ENCODE assay signal across 8 mouse cellular contexts in the genomic region with DNA sequence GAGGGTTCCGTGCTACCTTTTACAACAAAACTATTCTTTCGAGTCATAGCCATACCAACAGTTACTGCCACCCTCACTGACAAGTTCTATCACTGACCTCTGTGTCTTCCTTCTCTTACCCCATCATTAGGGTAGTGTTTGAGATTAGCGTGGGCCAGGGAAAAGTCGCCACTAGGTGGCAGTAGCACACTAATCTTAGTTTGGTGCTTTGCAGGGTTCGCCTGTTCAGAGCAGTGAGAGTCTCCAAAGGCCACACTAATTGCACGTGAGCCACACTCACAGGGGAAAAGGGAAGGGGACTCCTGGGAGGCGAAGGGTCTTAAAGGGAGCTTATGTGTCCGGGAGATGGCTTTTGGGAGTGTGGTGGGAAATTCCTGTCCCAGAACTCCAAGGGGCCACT. TPM values are rescaled to one million over a fixed set of nuclear protein-coding genes. Genes with fewer than 3 reads are reported as not detected.
DNase-seq lines count a peak whose midpoint lies in the region; ATAC-seq and TF ChIP-seq lines count a peak whose summit lies in the region.

No protein-coding gene starts in this region.

- H3K36me3 ChIP-seq in heart, embryonic 10.5 days = no peaks in the 10 kb centered on the region
- no peaks in the 10 kb centered on the region for H3K36me3 ChIP-seq in kidney, adult 2 months (ENCODE audit: control insufficient read depth, insufficient read depth, low read length)
- no peaks in the 10 kb centered on the region for H3K36me3 ChIP-seq in limb, embryonic 11.5 days (ENCODE audit: control insufficient read depth, insufficient read depth, low read length)

- H3K4me2 ChIP-seq in limb, embryonic 11.5 days (ENCODE audit: low read depth, severe bottlenecking) = no peak overlapping the region

- no peak overlapping the region for H3K27ac ChIP-seq in heart, embryonic 10.5 days
- H3K27ac ChIP-seq in kidney, adult 2 months (ENCODE audit: insufficient read depth, low read depth, low read length) = no peak overlapping the region
- no peak overlapping the region for H3K27ac ChIP-seq in limb, embryonic 11.5 days (replicated peaks; ENCODE audit: low read depth, low read length)

- peak; percentile 98 for ATAC-seq in common myeloid progenitor, adult 5-6 weeks (replicated peaks; ENCODE audit: low read depth, poor library complexity, severe bottlenecking)
- peak; percentile 67; the same call in 1 of the 2 replicates for ATAC-seq in limb, embryonic 11.5 days (ENCODE audit: insufficient number of reproducible peaks, low FRiP score, low TSS enrichment, low read depth)

- WGBS in heart, embryonic 10.5 days = 18% methylated on average over 8 of the region's 8 CpGs
- WGBS in kidney, adult 2 months = 14% methylated on average over 8 of the region's 8 CpGs
- 19% methylated on average over 8 of the region's 8 CpGs for WGBS in limb, embryonic 11.5 days

- H3K27me3 ChIP-seq in heart, embryonic 10.5 days (ENCODE audit: insufficient read depth, poor library complexity, severe bottlenecking) = no peaks in the 10 kb centered on the region
- no peaks in the 10 kb centered on the region for H3K27me3 ChIP-seq in kidney, adult 2 months (replicated peaks; ENCODE audit: control insufficient read depth, insufficient read depth, low read length)
- H3K27me3 ChIP-seq in limb, embryonic 11.5 days (ENCODE audit: control insufficient read depth, insufficient read depth, low read length) = no peaks in the 10 kb centered on the region

- no peak overlapping the region for H3K4me3 ChIP-seq in heart, embryonic 10.5 days
- no peak overlapping the region for H3K4me3 ChIP-seq in kidney, adult 2 months (ENCODE audit: insufficient read depth, low read depth, low read length)
- H3K4me3 ChIP-seq in limb, embryonic 11.5 days (ENCODE audit: low read depth, low read length) = no peak overlapping the region

- DNase-seq in heart, adult 11 months = peak; percentile 89
- no peak for DNase-seq in heart, embryonic 10.5 days (ENCODE audit: low spot score)
- peak; percentile 82 for DNase-seq in gastrocnemius, postnatal 10 days
- peak; percentile 71 for DNase-seq in kidney, adult 2 months
- DNase-seq in limb, embryonic 11.5 days (ENCODE audit: low spot score) = peak; percentile 89
- DNase-seq in monocyte, adult 2 months (ENCODE audit: low read depth in 1 of 2, low spot score in 2 of 2) = peak; percentile 23 to 49
- peak; percentile 43 to 50 for DNase-seq in spleen, postnatal 36 days (ENCODE audit: low spot score in 2 of 2)

- peak; percentile 92 for TF ChIP-seq CTCF in kidney, adult 2 months (conservative IDR thresholded peaks at IDR 0.05; ENCODE audit: insufficient read depth, insufficient read length, low read depth, low read length)

- no peak for TF ChIP-seq POLR2A in kidney, adult 2 months (IDR thresholded peaks at IDR 0.05; ENCODE audit: low read depth, low read length)

- H3K9ac ChIP-seq in limb, embryonic 11.5 days (ENCODE audit: low read length) = no peak overlapping the region

- H3K4me1 ChIP-seq in heart, embryonic 10.5 days = no peaks in the 10 kb centered on the region
- no peaks in the 10 kb centered on the region for H3K4me1 ChIP-seq in kidney, adult 2 months (ENCODE audit: control insufficient read depth, insufficient read depth, low read length)
- no peaks in the 10 kb centered on the region for H3K4me1 ChIP-seq in limb, embryonic 11.5 days (ENCODE audit: control insufficient read depth, insufficient read depth, low read length)

- H3K9me3 ChIP-seq in heart, embryonic 10.5 days = no peaks in the 10 kb centered on the region
- no peaks in the 10 kb centered on the region for H3K9me3 ChIP-seq in limb, embryonic 11.5 days (ENCODE audit: control insufficient read depth, low read length)

RNA-seq across cellular contexts. Expression of gene Scel, which starts 37.3 kb away (rescaled TPM):
- 0.42 and 0.89 TPM in 2 replicates for polyA plus RNA-seq in heart, embryonic 10.5 days (2016; fragmentation: Nextera tagmentation; extraction: Ambion mirVana)
- not detected in 2 replicates for total RNA-seq in common myeloid progenitor, adult 5-6 weeks (2017)
- total RNA-seq in gastrocnemius, postnatal 10 days (2021) = under 1 TPM in 1 of 2 experiments, not detected in 1; 0.14 TPM
- 1.8 and 2.7 TPM in 2 replicates for polyA plus RNA-seq in kidney, adult 2 months (2012; rRNA removed)
- 0.10 and 0.21 TPM in 2 replicates for polyA plus RNA-seq in limb, embryonic 11.5 days (2014; fragmentation: Nextera tagmentation; extraction: Ambion mirVana)
